Mouse (Mus musculus) forebrain, postnatal 0 days (tissue): Measurements from ENCODE around the gene Ccdc12. TPM values are rescaled to one million over a fixed set of nuclear protein-coding genes. Genes with fewer than 3 reads are reported as not detected.

Experiments used
- ATAC-seq: fragments of 200-750 bp; cut with Nextera tagmentation; 2 replicates; pipeline ENCODE4 v1.8.0; 2017; ENCODE audit warnings: mild to moderate bottlenecking, moderate library complexity
- DNase-seq: peaks from one replicate; pipeline ENCODE4 v3.0.0-alpha.2; 2015
- H3K27ac ChIP-seq: fragments of 300-500 bp; sonication (generic); 2 replicates; pipeline ENCODE4 v1.5.1; 2014; ENCODE audit warnings: low read depth, mild to moderate bottlenecking, antibody characterized with exemption, low read length, moderate library complexity, mixed read lengths
- H3K27me3 ChIP-seq: fragments of 300-500 bp; sonication (generic); 2 replicates; pipeline ENCODE4 v1.6.1; 2014; ENCODE audit warnings: mild to moderate bottlenecking, low read length, mixed read lengths; ENCODE audit not compliant: insufficient read depth
- H3K36me3 ChIP-seq: fragments of 300-500 bp; sonication (generic); 2 replicates; pipeline ENCODE4 v1.6.1; 2014; ENCODE audit warnings: mild to moderate bottlenecking, moderate library complexity; ENCODE audit not compliant: insufficient read depth
- H3K4me1 ChIP-seq: fragments of 300-500 bp; sonication (generic); 2 replicates; pipeline ENCODE4 v1.6.1; 2014; ENCODE audit warnings: antibody characterized with exemption; ENCODE audit not compliant: insufficient read depth
- H3K4me2 ChIP-seq: fragments of 300-500 bp; sonication (generic); 2 replicates; pipeline ENCODE4 v1.6.1; 2014; ENCODE audit warnings: low read depth, mild to moderate bottlenecking, moderate library complexity
- H3K4me3 ChIP-seq: fragments of 300-500 bp; sonication (generic); 2 replicates; pipeline ENCODE4 v1.5.1; 2014; ENCODE audit warnings: low read depth, low read length, mixed read lengths
- H3K9ac ChIP-seq: fragments of 300-500 bp; sonication (generic); 2 replicates; pipeline ENCODE4 v1.6.1; 2014; ENCODE audit warnings: mild to moderate bottlenecking
- H3K9me3 ChIP-seq: fragments of 300-500 bp; sonication (generic); 2 replicates; pipeline ENCODE4 v1.6.1; 2016; ENCODE audit warnings: low read length
- CTCF ChIP-seq: sonication (generic); IDR thresholded peaks from 2 replicates; pipeline ENCODE4 v1.5.1; 2016; ENCODE audit warnings: antibody characterized with exemption, control low read depth, low read depth
- WGBS: fragments of 180-500 bp; shearing (Covaris S2); extraction: QIAGEN DNeasy Blood & Tissue Kit; methylation state at CpG from one replicate; pipeline ENCODE4 v1.1.7; 2014; 5-methylcytosine and 5-hydroxymethylcytosine counted together
- polyA plus RNA-seq: library from polyadenylated mRNA; unstranded; fragments of >200 nt; fragmentation: Nextera tagmentation; extraction: Ambion mirVana; gene quantifications from 2 replicates; pipeline ENCODE4 v1.2.1, GENCODE M21; 2015
- total RNA-seq: library from RNA; depleted of rRNA; stranded (reverse); fragments of >200 nt; gene quantifications from 2 replicates; pipeline ENCODE4 v1.2.3, GENCODE M21; 2014

Gene Ccdc12
- total and polyA plus RNA-seq, 2 experiments from 2014 or later, result 38.4 to 104 TPM

GRCm38 (mm10) chr9:110745752-110746151 lies 89.4 kb downstream of the Ccdc12 start:
- Histone ChIP-seq H3K4me3 (no peak overlapping the region), H3K9ac (no peak overlapping the region), H3K4me2 (no peak overlapping the region), H3K4me1 (0 out of 2 replicates have a peak, but pooled peaks cover 7% of the 10 kb centered on the region), H3K27me3 (peaks cover 30% of the 10 kb centered on the region), H3K36me3 (no peaks in the 10 kb centered on the region), H3K9me3 (no peaks in the 10 kb centered on the region), H3K27ac (no peak overlapping the region)
- DNase-seq (no peak), ATAC-seq (no peak)
- 21% methylated on average over 5 of the region's 5 CpGs for WGBS
- TF ChIP-seq CTCF, result no peak

GRCm38 (mm10) chr9:110746238-110746637 lies 89.9 kb downstream of the Ccdc12 start:
- no peaks in the 10 kb centered on the region for H3K9me3 ChIP-seq
- H3K27me3 ChIP-seq, result peaks cover 25% of the 10 kb centered on the region
- H3K4me2 ChIP-seq, result no peak overlapping the region
- 47% methylated on average over 5 of the region's 5 CpGs for WGBS
- H3K27ac ChIP-seq, result no peak overlapping the region
- H3K36me3 ChIP-seq, result no peaks in the 10 kb centered on the region
- TF ChIP-seq CTCF, result no peak
- no peak overlapping the region for H3K9ac ChIP-seq
- DNase-seq (no peak), ATAC-seq (no peak)
- 0 out of 2 replicates have a peak, but pooled peaks cover 2% of the 10 kb centered on the region for H3K4me1 ChIP-seq
- no peak overlapping the region for H3K4me3 ChIP-seq

GRCm38 (mm10) chr9:110746961-110747360 lies 90.7 kb downstream of the Ccdc12 start, which contains the start of gene Pth1r:
TSS of gene Pth1r (minus strand) at chr9:110747145.
- Histone ChIP-seq H3K4me2 (no peak within 1 kb of the TSS), H3K27ac (no peak within 1 kb of the TSS), H3K36me3 (no peaks in the 10 kb centered on the region), H3K9me3 (no peaks in the 10 kb centered on the region), H3K4me3 (no peak within 1 kb of the TSS), H3K27me3 (peaks cover 18% of the 10 kb centered on the region), H3K9ac (no peak within 1 kb of the TSS), H3K4me1 (no peaks in the 10 kb centered on the region)
- TF ChIP-seq CTCF, result no peak
- DNase-seq, result no peak
- ATAC-seq, result no peak
- WGBS, result 64% methylated on average over 7 of the region's 7 CpGs

GRCm38 (mm10) chr9:110748451-110748850 lies 92.1 kb downstream of the Ccdc12 start:
- no peak for TF ChIP-seq CTCF
- DNase-seq (no peak), ATAC-seq (no peak)
- H3K9ac ChIP-seq, result no peak overlapping the region
- H3K4me2 ChIP-seq, result no peak overlapping the region
- no peaks in the 10 kb centered on the region for H3K4me1 ChIP-seq
- no peak overlapping the region for H3K4me3 ChIP-seq
- H3K36me3 ChIP-seq, result no peaks in the 10 kb centered on the region
- WGBS, result 78% methylated on average over 2 of the region's 2 CpGs
- H3K9me3 ChIP-seq, result no peaks in the 10 kb centered on the region
- peaks cover 11% of the 10 kb centered on the region for H3K27me3 ChIP-seq
- no peak overlapping the region for H3K27ac ChIP-seq

- Histone ChIP-seq H3K27ac (no peak overlapping the region), H3K9me3 (no peaks in the 10 kb centered on the region), H3K4me1 (no peaks in the 10 kb centered on the region), H3K4me3 (no peak overlapping the region), H3K36me3 (no peaks in the 10 kb centered on the region), H3K9ac (no peak overlapping the region), H3K27me3 (no peaks in the 10 kb centered on the region), H3K4me2 (no peak overlapping the region)
- 45% methylated on average over 14 of the region's 14 CpGs for WGBS
- no peak for ATAC-seq
- DNase-seq, result no peak
- TF ChIP-seq CTCF, result no peak
Measured at GRCm38 (mm10) chr9:110750404-110751187, 94.3 kb downstream of the Ccdc12 start.

- WGBS, result 85% methylated on average over 5 of the region's 5 CpGs
- Histone ChIP-seq H3K4me2 (no peak overlapping the region), H3K4me1 (no peaks in the 10 kb centered on the region), H3K27me3 (no peaks in the 10 kb centered on the region), H3K9me3 (no peaks in the 10 kb centered on the region), H3K4me3 (no peak overlapping the region), H3K36me3 (no peaks in the 10 kb centered on the region), H3K9ac (no peak overlapping the region), H3K27ac (no peak overlapping the region)
- ATAC-seq (no peak), DNase-seq (no peak)
- TF ChIP-seq CTCF, result no peak
Measured at GRCm38 (mm10) chr9:110751412-110751811, 95.1 kb downstream of the Ccdc12 start.

GRCm38 (mm10) chr9:110752917-110753435 lies 96.7 kb downstream of the Ccdc12 start:
- Histone ChIP-seq H3K4me1 (no peaks in the 10 kb centered on the region), H3K36me3 (no peaks in the 10 kb centered on the region), H3K4me3 (no peak overlapping the region), H3K27ac (no peak overlapping the region), H3K4me2 (no peak overlapping the region), H3K27me3 (no peaks in the 10 kb centered on the region), H3K9ac (no peak overlapping the region), H3K9me3 (no peaks in the 10 kb centered on the region)
- WGBS, result 74% methylated on average over 4 of the region's 4 CpGs
- DNase-seq (no peak), ATAC-seq (no peak)
- TF ChIP-seq CTCF, result no peak
